In the genomic region with DNA sequence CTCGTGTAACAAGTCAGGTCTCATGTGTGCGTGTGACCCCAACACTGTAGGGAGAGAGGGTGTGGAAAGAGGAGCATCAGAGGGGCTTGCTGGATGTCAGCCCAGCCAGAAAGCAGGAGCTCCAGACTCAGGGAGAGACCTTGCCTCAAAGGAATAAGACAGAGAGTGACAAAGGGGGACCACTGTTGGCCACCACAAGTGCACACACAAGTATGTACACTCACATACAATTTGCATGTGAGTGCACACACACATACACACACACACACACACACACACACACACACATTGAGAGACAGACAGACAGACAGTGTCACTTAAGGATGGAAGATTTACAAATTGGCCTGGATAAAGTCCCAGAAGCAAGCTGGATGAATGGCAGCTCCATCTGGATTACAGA, we compare ENCODE assay signal across 15 mouse cellular contexts.
"Had no signal": no experiment of that assay in that cellular context is flagged by ENCODE, and none has a peak within 500 bp of the region (broad histone marks: within the 10 kb centered on the region; RNA-seq: fewer than 3 reads in every experiment).

No protein-coding gene starts in this region.

- H3K4me1 ChIP-seq: stomach, embryonic 15.5 days had no signal

- H3K9ac ChIP-seq: neural tube, embryonic 12.5 days; neural tube, embryonic 13.5 days; neural tube, embryonic 15.5 days; stomach, embryonic 15.5 days had no signal

- H3K9me3 ChIP-seq: neural tube, embryonic 12.5 days; neural tube, embryonic 13.5 days; neural tube, embryonic 15.5 days; stomach, embryonic 15.5 days had no signal

- DNase-seq: retina, postnatal 1 day; right cerebral cortex, adult 18-20 months; right cerebral cortex, postnatal 14 days; right cerebral cortex, postnatal 25 days; right cerebral cortex, postnatal 4 days; spleen, adult 18-20 months; thymus, adult 18-20 months; thymus, postnatal 14 days; thymus, postnatal 25 days; thymus, postnatal 36 days had no signal

- H3K27ac ChIP-seq: neural tube, embryonic 12.5 days; neural tube, embryonic 13.5 days; neural tube, embryonic 15.5 days; stomach, embryonic 15.5 days; stomach, postnatal 0 days had no signal

- H3K4me3 ChIP-seq: neural tube, embryonic 12.5 days; neural tube, embryonic 13.5 days; neural tube, embryonic 15.5 days; stomach, embryonic 15.5 days had no signal

- H3K27me3 ChIP-seq: neural tube, embryonic 12.5 days; neural tube, embryonic 13.5 days; neural tube, embryonic 15.5 days; stomach, embryonic 15.5 days had no signal

- H3K36me3 ChIP-seq: neural tube, embryonic 12.5 days; neural tube, embryonic 13.5 days; neural tube, embryonic 15.5 days; stomach, embryonic 15.5 days had no signal

- H3K4me2 ChIP-seq: neural tube, embryonic 12.5 days; neural tube, embryonic 13.5 days; neural tube, embryonic 15.5 days; stomach, embryonic 15.5 days had no signal
